Mouse (Mus musculus) forebrain, embryonic 13.5 days (tissue): ENCODE measurements around the gene Gm45618. TPM values are rescaled to one million over a fixed set of nuclear protein-coding genes. Genes with fewer than 3 reads are reported as not detected.

Experiments used
- ATAC-seq: fragments of 200-750 bp; cut with Nextera tagmentation; 2 replicates; pipeline ENCODE4 v1.8.0; 2017
- H3K27ac ChIP-seq: fragments of 300-500 bp; sonication (generic); 2 replicates; pipeline ENCODE4 v1.5.1; 2015; ENCODE audit warnings: inconsistent platforms, mild to moderate bottlenecking, moderate library complexity
- H3K27me3 ChIP-seq: fragments of 300-500 bp; sonication (generic); 2 replicates; pipeline ENCODE4 v1.6.1; 2015; ENCODE audit warnings: mild to moderate bottlenecking, inconsistent platforms
- H3K36me3 ChIP-seq: fragments of 300-500 bp; sonication (generic); 2 replicates; pipeline ENCODE4 v1.6.1; 2015; ENCODE audit warnings: mild to moderate bottlenecking, inconsistent platforms; ENCODE audit not compliant: poor library complexity, severe bottlenecking
- H3K4me1 ChIP-seq: fragments of 300-500 bp; sonication (generic); 2 replicates; pipeline ENCODE4 v1.6.1; 2015; ENCODE audit warnings: inconsistent platforms
- H3K4me2 ChIP-seq: fragments of 300-500 bp; sonication (generic); 2 replicates; pipeline ENCODE4 v1.6.1; 2015; ENCODE audit warnings: inconsistent platforms, mild to moderate bottlenecking, moderate library complexity
- H3K4me3 ChIP-seq: fragments of 300-500 bp; sonication (generic); 2 replicates; pipeline ENCODE4 v1.5.1; 2015; ENCODE audit warnings: mild to moderate bottlenecking, inconsistent platforms
- H3K9ac ChIP-seq: fragments of 300-500 bp; sonication (generic); 2 replicates; pipeline ENCODE4 v1.6.1; 2015; ENCODE audit warnings: mild to moderate bottlenecking, inconsistent platforms
- H3K9me3 ChIP-seq: fragments of 300-500 bp; sonication (generic); replicated peaks from 2 replicates; pipeline ENCODE4 v1.6.1; 2016; ENCODE audit warnings: inconsistent platforms
- WGBS: fragments of 180-500 bp; shearing (Covaris S2); methylation state at CpG from one replicate; pipeline ENCODE4 v1.1.7; 2015; 5-methylcytosine and 5-hydroxymethylcytosine counted together
- polyA plus RNA-seq: library from polyadenylated mRNA; unstranded; fragments of >200 nt; fragmentation: Nextera tagmentation; extraction: Ambion mirVana; gene quantifications from 2 replicates; pipeline ENCODE4 v1.2.1, GENCODE M21; 2015

Gm45618 gene
- polyA plus RNA-seq, 1 experiment from 2014 or later, result not detected

- peak overlapping the region; percentile 97 for H3K9ac ChIP-seq
- peak overlapping the region; percentile 88 for H3K27ac ChIP-seq
- 1% methylated on average over 4 of the region's 4 CpGs for WGBS
- peak; percentile 43 for ATAC-seq
- H3K4me1 ChIP-seq, result peaks cover 81% of the 10 kb centered on the region
- H3K4me2 ChIP-seq, result peak overlapping the region; percentile 91
- H3K27me3 ChIP-seq, result peaks cover 7% of the 10 kb centered on the region
- peaks cover 21% of the 10 kb centered on the region for H3K36me3 ChIP-seq
- H3K4me3 ChIP-seq, result peak overlapping the region; percentile 88
- H3K9me3 ChIP-seq, result no peaks in the 10 kb centered on the region
Measured at GRCm38 (mm10) chr7:142091848-142092247, 28.7 kb downstream of the Gm45618 start.

- peak overlapping the region; percentile 91 for H3K4me2 ChIP-seq
- H3K9me3 ChIP-seq, result no peaks in the 10 kb centered on the region
- peaks cover 78% of the 10 kb centered on the region for H3K4me1 ChIP-seq
- no peak overlapping the region for H3K4me3 ChIP-seq
- H3K27me3 ChIP-seq, result no peaks in the 10 kb centered on the region
- H3K27ac ChIP-seq, result peak overlapping the region; percentile 84
- ATAC-seq, result no peak
- WGBS, result 41% methylated on average over 17 of the region's 17 CpGs
- H3K36me3 ChIP-seq, result peaks cover 41% of the 10 kb centered on the region
- H3K9ac ChIP-seq, result peak overlapping the region; percentile 48
Measured at GRCm38 (mm10) chr7:142089648-142090447, 30.7 kb downstream of the Gm45618 start.

- H3K36me3 ChIP-seq, result peaks cover 51% of the 10 kb centered on the region
- ATAC-seq, result peak; percentile 62
- no peaks in the 10 kb centered on the region for H3K9me3 ChIP-seq
- H3K4me2 ChIP-seq, result peak overlapping the region; percentile 91
- H3K4me3 ChIP-seq, result no peak overlapping the region
- 3% methylated on average over 5 of the region's 5 CpGs for WGBS
- H3K27me3 ChIP-seq, result peaks cover 8% of the 10 kb centered on the region
- peaks cover 82% of the 10 kb centered on the region for H3K4me1 ChIP-seq
- peak overlapping the region; percentile 56; the same call in 1 of the 2 replicates for H3K9ac ChIP-seq
- peak overlapping the region; percentile 84 for H3K27ac ChIP-seq
Measured at GRCm38 (mm10) chr7:142088886-142089285, 31.6 kb downstream of the Gm45618 start.

DNA sequence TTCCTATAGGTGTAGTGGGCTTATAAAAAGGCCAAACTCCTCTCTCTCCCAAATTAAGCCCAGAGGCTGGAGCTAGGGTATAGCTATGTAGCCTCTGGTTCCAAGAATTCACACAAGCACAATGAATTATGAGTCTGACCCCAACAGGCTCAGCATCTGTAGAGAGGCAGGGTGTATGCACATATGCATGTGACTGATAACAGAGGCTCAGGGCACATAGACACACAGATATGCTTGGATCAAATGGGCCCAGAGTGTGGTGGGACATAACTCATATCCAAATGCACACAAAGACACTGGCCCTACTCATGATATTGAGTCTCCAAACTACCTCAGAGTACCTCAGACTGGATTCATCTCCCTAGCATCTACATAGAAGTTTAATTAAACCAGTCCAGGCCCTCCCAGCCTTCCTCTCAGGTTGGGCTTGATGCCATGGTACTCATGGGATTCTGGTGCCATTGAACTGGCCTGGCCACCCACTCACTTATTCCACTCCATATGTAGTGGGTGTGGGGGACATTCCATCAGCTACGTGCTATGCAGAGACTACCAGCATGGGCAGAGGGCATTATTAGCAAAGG is 33.4 kb downstream of the Gm45618 start:
- Histone ChIP-seq H3K4me3 (no peak overlapping the region), H3K4me1 (peaks cover 72% of the 10 kb centered on the region), H3K27ac (no peak overlapping the region), H3K27me3 (peaks cover 25% of the 10 kb centered on the region), H3K9ac (no peak overlapping the region), H3K9me3 (no peaks in the 10 kb centered on the region), H3K36me3 (peaks cover 68% of the 10 kb centered on the region), H3K4me2 (no peak overlapping the region)
- WGBS, result 81% methylated on average over 1 of the region's 1 CpGs
- ATAC-seq, result no peak

GRCm38 (mm10) chr7:142086159-142086905 is 34.2 kb downstream of the Gm45618 start:
- Histone ChIP-seq H3K36me3 (peaks cover 74% of the 10 kb centered on the region), H3K9me3 (no peaks in the 10 kb centered on the region), H3K27me3 (peaks cover 30% of the 10 kb centered on the region), H3K4me3 (no peak overlapping the region), H3K4me2 (no peak overlapping the region), H3K27ac (no peak overlapping the region), H3K9ac (no peak overlapping the region), H3K4me1 (peaks cover 69% of the 10 kb centered on the region)
- no peak for ATAC-seq
- 91% methylated on average over 4 of the region's 4 CpGs for WGBS

- Histone ChIP-seq H3K4me1 (peaks cover 54% of the 10 kb centered on the region), H3K4me3 (no peak overlapping the region), H3K4me2 (peak overlapping the region; percentile 8; the same call in 1 of the 2 replicates), H3K27me3 (peaks cover 34% of the 10 kb centered on the region), H3K9me3 (no peaks in the 10 kb centered on the region), H3K9ac (0 out of 2 replicates have a peak overlapping the region, but pooled peaks have one; percentile 3), H3K36me3 (peaks cover 86% of the 10 kb centered on the region), H3K27ac (peak overlapping the region; percentile 52)
- 43% methylated on average over 3 of the region's 3 CpGs for WGBS
- peak; percentile 39 for ATAC-seq
Measured at GRCm38 (mm10) chr7:142084820-142085219, 35.7 kb downstream of the Gm45618 start.

GRCm38 (mm10) chr7:142084395-142084794 is 36.1 kb downstream of the Gm45618 start:
- H3K9me3 ChIP-seq, result no peaks in the 10 kb centered on the region
- ATAC-seq, result peak; percentile 31
- peaks cover 88% of the 10 kb centered on the region for H3K36me3 ChIP-seq
- H3K9ac ChIP-seq, result 0 out of 2 replicates have a peak overlapping the region, but pooled peaks have one; percentile 3
- no peak overlapping the region for H3K4me3 ChIP-seq
- peak overlapping the region; percentile 8; the same call in 1 of the 2 replicates for H3K4me2 ChIP-seq
- peaks cover 50% of the 10 kb centered on the region for H3K4me1 ChIP-seq
- H3K27ac ChIP-seq, result peak overlapping the region; percentile 52
- H3K27me3 ChIP-seq, result peaks cover 34% of the 10 kb centered on the region
- 30% methylated on average over 5 of the region's 5 CpGs for WGBS

DNA sequence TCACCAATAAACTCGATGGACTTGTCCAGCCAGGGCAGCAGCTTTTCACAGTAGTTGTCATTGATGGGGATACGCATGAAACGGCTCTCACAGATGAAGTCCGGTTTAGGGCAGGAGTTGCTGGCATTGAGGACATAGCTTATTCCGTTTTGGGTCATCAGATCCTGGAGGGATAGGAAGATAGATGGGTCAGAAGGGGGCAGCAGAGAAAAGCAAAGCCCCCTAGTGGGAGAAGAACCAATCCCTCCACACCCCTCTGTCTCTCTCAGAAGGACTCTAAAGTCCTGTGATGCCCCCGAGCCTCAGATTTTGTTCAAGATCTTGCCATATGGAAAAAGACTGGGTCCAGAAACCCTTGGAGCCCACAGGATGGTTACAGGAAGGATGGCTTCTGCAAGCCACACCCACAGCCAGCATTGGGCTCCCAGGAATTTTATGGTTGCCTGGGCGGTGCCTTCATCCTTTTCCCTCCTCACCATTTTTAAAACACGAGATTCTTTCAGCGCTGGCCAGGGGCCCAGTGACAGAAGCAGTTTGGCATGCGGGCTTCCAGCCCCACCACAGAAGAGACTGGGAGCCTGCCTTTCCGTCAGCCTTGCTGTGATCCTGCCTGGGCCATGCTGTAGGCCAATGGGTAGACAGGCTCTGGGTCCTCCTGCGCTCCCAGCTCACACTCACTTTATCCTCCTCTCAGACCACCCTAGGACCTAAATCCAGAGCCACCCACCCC is 36.8 kb downstream of the Gm45618 start:
- 39% methylated on average over 12 of the region's 12 CpGs for WGBS
- 0 out of 2 replicates have a peak overlapping the region, but pooled peaks have one; percentile 52 for H3K27ac ChIP-seq

GRCm38 (mm10) chr7:142082607-142083006 is 37.9 kb downstream of the Gm45618 start:
- Histone ChIP-seq H3K27me3 (peaks cover 34% of the 10 kb centered on the region), H3K9me3 (no peaks in the 10 kb centered on the region), H3K36me3 (peaks cover 85% of the 10 kb centered on the region), H3K4me3 (no peak overlapping the region), H3K9ac (no peak overlapping the region), H3K4me1 (peaks cover 32% of the 10 kb centered on the region), H3K4me2 (no peak overlapping the region), H3K27ac (no peak overlapping the region)
- 45% methylated on average over 16 of the region's 16 CpGs for WGBS
- no peak for ATAC-seq

More for the DNA sequence above, 36.8 kb downstream of the Gm45618 start:
- H3K36me3 ChIP-seq, result peaks cover 88% of the 10 kb centered on the region
- peaks cover 43% of the 10 kb centered on the region for H3K4me1 ChIP-seq
- H3K27me3 ChIP-seq, result peaks cover 34% of the 10 kb centered on the region
- 0 out of 2 replicates have a peak, but pooled peaks have one; percentile 19 for ATAC-seq
- H3K4me2 ChIP-seq, result 0 out of 2 replicates have a peak overlapping the region, but pooled peaks have one; percentile 8
- H3K4me3 ChIP-seq, result no peak overlapping the region
- no peak overlapping the region for H3K9ac ChIP-seq
- no peaks in the 10 kb centered on the region for H3K9me3 ChIP-seq

DNA sequence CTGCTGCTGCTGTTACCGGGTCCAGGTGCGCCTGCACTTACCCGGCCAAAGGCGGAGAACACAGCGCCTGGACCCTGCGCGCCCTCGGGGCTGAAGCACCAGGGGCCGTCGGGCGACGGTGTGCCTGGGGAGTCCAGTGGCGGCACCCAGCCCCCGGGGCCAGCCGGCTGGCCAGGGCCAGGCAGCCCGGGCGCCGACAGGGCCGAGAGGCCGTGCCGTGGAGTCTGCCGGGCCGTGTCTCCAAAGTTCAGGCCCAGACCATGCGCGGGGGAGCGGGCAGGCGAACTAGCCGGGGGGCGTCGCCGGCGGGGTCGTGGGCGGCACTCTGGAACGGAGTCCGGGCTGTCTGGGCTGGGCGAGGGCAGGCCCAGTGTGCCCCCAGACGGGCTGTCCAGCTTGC is 38.4 kb downstream of the Gm45618 start:
- Histone ChIP-seq H3K4me1 (peaks cover 32% of the 10 kb centered on the region), H3K27me3 (peaks cover 34% of the 10 kb centered on the region), H3K4me2 (no peak overlapping the region), H3K9me3 (no peaks in the 10 kb centered on the region), H3K9ac (no peak overlapping the region), H3K4me3 (no peak overlapping the region), H3K27ac (no peak overlapping the region), H3K36me3 (peaks cover 81% of the 10 kb centered on the region)
- WGBS, result 24% methylated on average over 38 of the region's 38 CpGs
- no peak for ATAC-seq

- Histone ChIP-seq H3K4me2 (no peak overlapping the region), H3K27ac (no peak overlapping the region), H3K4me3 (no peak overlapping the region), H3K4me1 (peaks cover 32% of the 10 kb centered on the region), H3K9me3 (no peaks in the 10 kb centered on the region), H3K36me3 (peaks cover 76% of the 10 kb centered on the region), H3K9ac (no peak overlapping the region), H3K27me3 (peaks cover 34% of the 10 kb centered on the region)
- ATAC-seq, result no peak
- 46% methylated on average over 14 of the region's 17 CpGs for whole genome bisulfite sequencing
Measured at GRCm38 (mm10) chr7:142081736-142082135, 38.8 kb downstream of the Gm45618 start.
